Mouse (Mus musculus): ENCODE results near the gene Gm47995. TPM values are rescaled to one million over a fixed set of nuclear protein-coding genes. Genes with fewer than 3 reads are reported as not detected.
"Not testable (repeated sequence)": the region's sequence is repeated elsewhere in the genome, so short reads cannot be mapped to it uniquely, and the experiment has no call there.

Gm47995 gene
- total RNA-seq (2014; fragmentation: Nextera tagmentation) (27.2 and 31.3 TPM in 2 replicates), total RNA-seq (2017) (7.3 and 9.3 TPM in 2 replicates), polyA plus RNA-seq (2012) (3.6 and 4.1 TPM in 2 replicates)

DNA sequence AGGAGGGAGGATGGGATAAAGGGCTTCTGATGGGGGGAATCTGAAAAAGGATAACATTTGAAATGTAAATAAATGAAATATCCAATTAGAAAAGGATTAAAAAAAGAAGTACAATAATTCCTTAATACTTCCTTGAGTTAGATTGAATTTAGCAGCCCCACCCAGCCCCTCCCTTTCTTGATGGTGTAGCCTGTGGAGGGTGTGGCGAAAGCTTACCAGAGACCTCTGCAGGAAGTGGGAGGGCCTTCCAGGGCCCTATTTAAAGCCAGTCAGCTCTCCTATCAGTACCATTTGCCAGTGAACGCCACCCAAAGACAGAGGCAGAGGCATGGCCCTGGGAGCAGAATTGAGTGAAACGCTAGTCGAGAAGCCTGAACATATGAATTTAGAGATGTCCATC is at the start of gene Gm47995:
Gene Gm47995, plus strand, starts transcription at position 329 of the 400 bp plus-strand sequence.
- not testable (repeated sequence) for H3K9me3 ChIP-seq (replicated peaks); H3K4me3 ChIP-seq (ENCODE audit: low read depth, low read length); H3K36me3 ChIP-seq (replicated peaks); H3K27me3 ChIP-seq (ENCODE audit: insufficient read depth, low read length); ATAC-seq (ENCODE audit: extremely low read depth, insufficient number of reproducible peaks, low FRiP score, poor library complexity, severe bottlenecking)
- H3K4me1 ChIP-seq (ENCODE audit: insufficient read depth, low read depth, low read length), result peaks cover 18% of the 10 kb centered on the region
- DNase-seq (ENCODE audit: low spot score), result peak; percentile 40

DNA sequence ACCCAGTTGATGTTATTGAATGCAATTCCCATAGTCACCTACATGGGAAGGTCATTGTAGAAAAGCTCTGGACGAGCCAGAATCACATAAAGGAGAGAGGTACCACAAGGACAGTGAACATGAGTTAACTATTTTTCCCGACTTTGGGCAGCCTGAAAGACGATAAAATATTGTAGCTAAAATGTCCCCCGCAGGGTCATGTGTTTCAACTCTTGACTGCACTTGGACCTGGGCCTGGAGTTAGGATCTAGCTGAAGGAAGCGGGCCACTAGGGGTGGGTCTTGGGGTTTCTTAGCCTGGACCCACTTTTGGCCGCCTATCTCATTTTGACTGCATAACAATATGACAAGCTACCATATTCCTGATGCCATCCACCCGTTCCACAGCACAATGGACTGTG is 48.0 kb upstream of the Gm47995 start:
- Histone ChIP-seq H3K4me1 (ENCODE audit: insufficient read depth, low read depth, low read length) (peaks cover 13% of the 10 kb centered on the region), H3K36me3 (replicated peaks) (no peaks in the 10 kb centered on the region), H3K4me3 (ENCODE audit: low read depth, low read length) (no peak overlapping the region), H3K27me3 (ENCODE audit: insufficient read depth, low read length) (no peaks in the 10 kb centered on the region), H3K9me3 (replicated peaks) (no peaks in the 10 kb centered on the region)
- no peak for TF ChIP-seq GATA1 (IDR thresholded peaks at IDR 0.05; ENCODE audit: borderline replicate concordance, low read length)
- TF ChIP-seq GATA2 (IDR thresholded peaks at IDR 0.05; ENCODE audit: borderline replicate concordance, low read depth, low read length), result no peak
- no peak for TF ChIP-seq POLR2AphosphoS5 (IDR thresholded peaks at IDR 0.05; ENCODE audit: insufficient replicate concordance, low read depth, low read length)
- no peak for TF ChIP-seq TAL1 (conservative IDR thresholded peaks at IDR 0.05; ENCODE audit: low read depth, low read length)
- no peak for TF ChIP-seq CTCF (IDR thresholded peaks at IDR 0.05; ENCODE audit: low read depth, low read length)
- ATAC-seq (ENCODE audit: extremely low read depth, insufficient number of reproducible peaks, low FRiP score, poor library complexity, severe bottlenecking) (no peak), DNase-seq (ENCODE audit: low spot score) (no peak)

DNA sequence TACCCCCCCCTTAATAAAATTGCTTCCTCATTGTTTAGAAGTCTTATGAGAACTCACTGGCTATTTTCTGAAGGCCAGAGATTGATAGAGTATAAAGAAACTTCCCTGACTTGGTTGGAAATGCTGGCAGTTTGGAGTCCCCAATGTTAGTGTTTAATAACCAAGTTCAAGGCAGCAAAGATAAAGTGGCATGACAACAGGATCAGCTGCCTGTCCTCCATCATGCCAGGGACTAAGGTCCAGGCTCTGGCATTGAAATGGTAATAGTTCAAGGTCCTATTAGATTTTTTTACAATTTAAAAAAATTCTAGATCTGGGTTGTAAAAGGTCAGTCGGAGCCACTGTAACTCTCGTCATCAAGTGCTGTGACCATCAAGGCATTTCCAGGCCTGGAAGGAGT is 47.2 kb upstream of the Gm47995 start:
- DNase-seq (ENCODE audit: low spot score) (no peak), ATAC-seq (ENCODE audit: extremely low read depth, insufficient number of reproducible peaks, low FRiP score, poor library complexity, severe bottlenecking) (no peak)
- H3K4me1 ChIP-seq (ENCODE audit: insufficient read depth, low read depth, low read length), result peaks cover 16% of the 10 kb centered on the region
- H3K9me3 ChIP-seq (replicated peaks), result no peaks in the 10 kb centered on the region
- H3K4me3 ChIP-seq (ENCODE audit: low read depth, low read length), result no peak overlapping the region
- H3K27me3 ChIP-seq (ENCODE audit: insufficient read depth, low read length), result no peaks in the 10 kb centered on the region
- TF ChIP-seq CTCF (IDR thresholded peaks at IDR 0.05; ENCODE audit: low read depth, low read length), result no peak
- H3K36me3 ChIP-seq (replicated peaks), result no peaks in the 10 kb centered on the region

- ATAC-seq (ENCODE audit: extremely low read depth, insufficient number of reproducible peaks, low FRiP score, poor library complexity, severe bottlenecking), result peak; percentile 48
- no peak for TF ChIP-seq GATA1 (IDR thresholded peaks at IDR 0.05; ENCODE audit: borderline replicate concordance, low read length)
- TF ChIP-seq GATA2 (IDR thresholded peaks at IDR 0.05; ENCODE audit: borderline replicate concordance, low read depth, low read length), result no peak
- no peak for TF ChIP-seq TAL1 (conservative IDR thresholded peaks at IDR 0.05; ENCODE audit: low read depth, low read length)
- no peak for TF ChIP-seq CTCF (IDR thresholded peaks at IDR 0.05; ENCODE audit: low read depth, low read length)
- no peak for TF ChIP-seq POLR2AphosphoS5 (IDR thresholded peaks at IDR 0.05; ENCODE audit: insufficient replicate concordance, low read depth, low read length)
- H3K4me1 ChIP-seq (ENCODE audit: insufficient read depth, low read depth, low read length), result peaks cover 27% of the 10 kb centered on the region
- no peaks in the 10 kb centered on the region for H3K27me3 ChIP-seq (ENCODE audit: insufficient read depth, low read length)
- DNase-seq (ENCODE audit: low spot score), result no peak
- H3K9me3 ChIP-seq (replicated peaks), result no peaks in the 10 kb centered on the region
- H3K36me3 ChIP-seq (replicated peaks), result no peaks in the 10 kb centered on the region
- H3K4me3 ChIP-seq (ENCODE audit: low read depth, low read length), result no peak overlapping the region
Observed at GRCm38 (mm10) chr1:151153056-151153652, 45.1 kb upstream of the Gm47995 start.

DNA sequence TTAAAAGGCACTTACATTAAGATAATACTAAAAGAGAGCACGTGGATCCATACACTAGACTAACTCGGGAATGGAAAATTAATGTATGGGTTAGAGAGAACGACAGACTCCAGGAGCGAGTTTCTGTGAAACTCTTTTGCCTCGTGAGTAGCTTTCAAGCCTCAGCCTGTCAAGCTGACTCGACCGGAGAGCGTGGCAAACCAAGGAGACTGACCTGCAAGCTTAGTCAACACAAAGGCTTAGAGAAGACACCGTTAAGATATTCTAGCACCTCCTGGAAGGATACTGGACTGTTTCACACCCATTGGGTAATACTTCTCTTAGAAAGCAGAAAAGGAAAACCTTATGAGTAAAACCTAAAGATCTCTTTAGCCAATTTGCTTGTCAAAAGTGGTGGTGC is 44.1 kb upstream of the Gm47995 start:
- DNase-seq (ENCODE audit: low spot score); H3K4me3 ChIP-seq (ENCODE audit: low read depth, low read length); H3K27me3 ChIP-seq (ENCODE audit: insufficient read depth, low read length); ATAC-seq (ENCODE audit: extremely low read depth, insufficient number of reproducible peaks, low FRiP score, poor library complexity, severe bottlenecking); H3K9me3 ChIP-seq (replicated peaks); H3K36me3 ChIP-seq (replicated peaks): not testable (repeated sequence)
- peaks cover 27% of the 10 kb centered on the region for H3K4me1 ChIP-seq (ENCODE audit: insufficient read depth, low read depth, low read length)

DNA sequence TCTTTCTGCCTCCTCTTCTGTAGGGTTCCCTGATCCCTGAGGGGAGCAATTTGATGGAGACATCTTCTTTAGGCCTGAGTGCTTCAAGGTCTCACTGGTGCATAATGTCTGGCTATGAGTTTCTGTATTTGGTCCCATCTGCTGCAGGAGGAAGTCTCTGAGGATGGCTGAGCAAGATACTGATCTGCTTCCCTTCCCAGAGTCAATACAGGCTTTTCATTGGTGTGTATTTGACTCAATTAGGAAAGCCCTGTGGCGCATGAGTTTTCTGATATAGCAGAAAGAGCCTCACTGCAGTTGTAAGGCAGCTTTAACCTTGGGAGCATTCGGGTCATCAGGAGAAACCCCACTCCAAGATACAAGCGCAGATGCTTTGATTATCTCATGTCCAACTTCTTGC is 42.1 kb upstream of the Gm47995 start:
- ATAC-seq (ENCODE audit: extremely low read depth, insufficient number of reproducible peaks, low FRiP score, poor library complexity, severe bottlenecking) (peak; percentile 66), DNase-seq (ENCODE audit: low spot score) (no peak)
- peaks cover 35% of the 10 kb centered on the region for H3K4me1 ChIP-seq (ENCODE audit: insufficient read depth, low read depth, low read length)
- TF ChIP-seq CTCF (IDR thresholded peaks at IDR 0.05; ENCODE audit: low read depth, low read length) (no peak), POLR2AphosphoS5 (IDR thresholded peaks at IDR 0.05; ENCODE audit: insufficient replicate concordance, low read depth, low read length) (no peak), GATA1 (IDR thresholded peaks at IDR 0.05; ENCODE audit: borderline replicate concordance, low read length) (no peak), TAL1 (conservative IDR thresholded peaks at IDR 0.05; ENCODE audit: low read depth, low read length) (no peak), GATA2 (IDR thresholded peaks at IDR 0.05; ENCODE audit: borderline replicate concordance, low read depth, low read length) (no peak)
- peaks cover 2% of the 10 kb centered on the region; the same call in 1 of the 2 replicates for H3K27me3 ChIP-seq (ENCODE audit: insufficient read depth, low read length)
- H3K36me3 ChIP-seq (replicated peaks), result no peaks in the 10 kb centered on the region
- no peak overlapping the region for H3K4me3 ChIP-seq (ENCODE audit: low read depth, low read length)
- no peaks in the 10 kb centered on the region for H3K9me3 ChIP-seq (replicated peaks)

Measured in G1E (cell line).